Mouse (Mus musculus): ENCODE measurements around the gene Srebf1. TPM values are rescaled to one million over a fixed set of nuclear protein-coding genes. Genes with fewer than 3 reads are reported as not detected.

Gene Srebf1
- polyA plus RNA-seq, 1 experiment from 2014 or later: 70.9 TPM

- 53% methylated on average over 5 of the region's 5 CpGs for WGBS
- Histone ChIP-seq H3K4me1 (ENCODE audit: control insufficient read depth, insufficient read depth, low read length) (no peaks in the 10 kb centered on the region), H3K4me2 (replicated peaks; ENCODE audit: low read depth, low read length) (no peak overlapping the region), H3K36me3 (ENCODE audit: control insufficient read depth, insufficient read depth, low read length) (no peaks in the 10 kb centered on the region), H3K27me3 (ENCODE audit: control insufficient read depth, insufficient read depth, low read length) (no peaks in the 10 kb centered on the region), H3K4me3 (ENCODE audit: low read depth, low read length) (no peak overlapping the region), H3K27ac (ENCODE audit: low read length) (no peak overlapping the region), H3K9ac (replicated peaks; ENCODE audit: low read depth, low read length) (no peak overlapping the region), H3K9me3 (ENCODE audit: control insufficient read depth, low read depth, low read length) (no peaks in the 10 kb centered on the region)
- no peak for ATAC-seq (ENCODE audit: insufficient number of reproducible peaks, insufficient read depth, low FRiP score, low read depth)
These were observed 25.6 kb upstream of the Srebf1 start for GRCm38 (mm10) chr11:60247753-60248550.

- Histone ChIP-seq H3K4me1 (ENCODE audit: control insufficient read depth, insufficient read depth, low read length) (no peaks in the 10 kb centered on the region), H3K36me3 (ENCODE audit: control insufficient read depth, insufficient read depth, low read length) (peaks cover 12% of the 10 kb centered on the region), H3K27me3 (ENCODE audit: control insufficient read depth, insufficient read depth, low read length) (no peaks in the 10 kb centered on the region), H3K9me3 (ENCODE audit: control insufficient read depth, low read depth, low read length) (no peaks in the 10 kb centered on the region), H3K4me3 (ENCODE audit: low read depth, low read length) (no peak overlapping the region), H3K27ac (ENCODE audit: low read length) (no peak overlapping the region), H3K9ac (replicated peaks; ENCODE audit: low read depth, low read length) (no peak overlapping the region), H3K4me2 (replicated peaks; ENCODE audit: low read depth, low read length) (no peak overlapping the region)
- ATAC-seq (ENCODE audit: insufficient number of reproducible peaks, insufficient read depth, low FRiP score, low read depth): no peak
These were observed 23.7 kb upstream of the Srebf1 start for GRCm38 (mm10) chr11:60246077-60246476.

GRCm38 (mm10) chr11:60244503-60245143 lies 22.2 kb upstream of the Srebf1 start:
- Histone ChIP-seq H3K4me3 (ENCODE audit: low read depth, low read length) (no peak overlapping the region), H3K9ac (replicated peaks; ENCODE audit: low read depth, low read length) (no peak overlapping the region), H3K4me1 (ENCODE audit: control insufficient read depth, insufficient read depth, low read length) (no peaks in the 10 kb centered on the region), H3K9me3 (ENCODE audit: control insufficient read depth, low read depth, low read length) (no peaks in the 10 kb centered on the region), H3K4me2 (replicated peaks; ENCODE audit: low read depth, low read length) (no peak overlapping the region), H3K27ac (ENCODE audit: low read length) (no peak overlapping the region), H3K36me3 (ENCODE audit: control insufficient read depth, insufficient read depth, low read length) (peaks cover 19% of the 10 kb centered on the region), H3K27me3 (ENCODE audit: control insufficient read depth, insufficient read depth, low read length) (no peaks in the 10 kb centered on the region)
- WGBS: 73% methylated on average over 11 of the region's 11 CpGs
- no peak for ATAC-seq (ENCODE audit: insufficient number of reproducible peaks, insufficient read depth, low FRiP score, low read depth)

GRCm38 (mm10) chr11:60240509-60240908 lies 18.1 kb upstream of the Srebf1 start:
- no peak overlapping the region for H3K4me2 ChIP-seq (replicated peaks; ENCODE audit: low read depth, low read length)
- no peak for ATAC-seq (ENCODE audit: insufficient number of reproducible peaks, insufficient read depth, low FRiP score, low read depth)
- no peaks in the 10 kb centered on the region for H3K27me3 ChIP-seq (ENCODE audit: control insufficient read depth, insufficient read depth, low read length)
- H3K36me3 ChIP-seq (ENCODE audit: control insufficient read depth, insufficient read depth, low read length): peaks cover 19% of the 10 kb centered on the region
- no peak overlapping the region for H3K27ac ChIP-seq (ENCODE audit: low read length)
- WGBS: 77% methylated on average over 4 of the region's 4 CpGs
- H3K9me3 ChIP-seq (ENCODE audit: control insufficient read depth, low read depth, low read length): no peaks in the 10 kb centered on the region
- no peak overlapping the region for H3K4me3 ChIP-seq (ENCODE audit: low read depth, low read length)
- H3K9ac ChIP-seq (replicated peaks; ENCODE audit: low read depth, low read length): no peak overlapping the region
- no peaks in the 10 kb centered on the region for H3K4me1 ChIP-seq (ENCODE audit: control insufficient read depth, insufficient read depth, low read length)

GRCm38 (mm10) chr11:60235351-60235750 lies 13.0 kb upstream of the Srebf1 start:
- Histone ChIP-seq H3K27me3 (ENCODE audit: control insufficient read depth, insufficient read depth, low read length) (no peaks in the 10 kb centered on the region), H3K9me3 (ENCODE audit: control insufficient read depth, low read depth, low read length) (no peaks in the 10 kb centered on the region), H3K4me1 (ENCODE audit: control insufficient read depth, insufficient read depth, low read length) (0 out of 2 replicates have a peak, but pooled peaks cover 8% of the 10 kb centered on the region), H3K27ac (ENCODE audit: low read length) (no peak overlapping the region), H3K4me3 (ENCODE audit: low read depth, low read length) (no peak overlapping the region), H3K9ac (replicated peaks; ENCODE audit: low read depth, low read length) (no peak overlapping the region), H3K4me2 (replicated peaks; ENCODE audit: low read depth, low read length) (no peak overlapping the region), H3K36me3 (ENCODE audit: control insufficient read depth, insufficient read depth, low read length) (peaks cover 1% of the 10 kb centered on the region)
- ATAC-seq (ENCODE audit: insufficient number of reproducible peaks, insufficient read depth, low FRiP score, low read depth): no peak
- 87% methylated on average over 5 of the region's 5 CpGs for WGBS

- Histone ChIP-seq H3K4me1 (ENCODE audit: control insufficient read depth, insufficient read depth, low read length) (0 out of 2 replicates have a peak, but pooled peaks cover 14% of the 10 kb centered on the region), H3K4me3 (ENCODE audit: low read depth, low read length) (no peak overlapping the region), H3K27ac (ENCODE audit: low read length) (no peak overlapping the region), H3K4me2 (replicated peaks; ENCODE audit: low read depth, low read length) (no peak overlapping the region), H3K9me3 (ENCODE audit: control insufficient read depth, low read depth, low read length) (no peaks in the 10 kb centered on the region), H3K9ac (replicated peaks; ENCODE audit: low read depth, low read length) (no peak overlapping the region), H3K36me3 (ENCODE audit: control insufficient read depth, insufficient read depth, low read length) (peaks cover 3% of the 10 kb centered on the region), H3K27me3 (ENCODE audit: control insufficient read depth, insufficient read depth, low read length) (no peaks in the 10 kb centered on the region)
- WGBS: 82% methylated on average over 8 of the region's 8 CpGs
- ATAC-seq (ENCODE audit: insufficient number of reproducible peaks, insufficient read depth, low FRiP score, low read depth): no peak
These were observed 10.9 kb upstream of the Srebf1 start for GRCm38 (mm10) chr11:60233235-60233634.

- H3K9me3 ChIP-seq (ENCODE audit: control insufficient read depth, low read depth, low read length): no peaks in the 10 kb centered on the region
- H3K4me3 ChIP-seq (ENCODE audit: low read depth, low read length): no peak overlapping the region
- no peak for ATAC-seq (ENCODE audit: insufficient number of reproducible peaks, insufficient read depth, low FRiP score, low read depth)
- no peaks in the 10 kb centered on the region for H3K27me3 ChIP-seq (ENCODE audit: control insufficient read depth, insufficient read depth, low read length)
- no peak overlapping the region for H3K9ac ChIP-seq (replicated peaks; ENCODE audit: low read depth, low read length)
- WGBS: 78% methylated on average over 14 of the region's 14 CpGs
- no peak overlapping the region for H3K4me2 ChIP-seq (replicated peaks; ENCODE audit: low read depth, low read length)
- H3K4me1 ChIP-seq (ENCODE audit: control insufficient read depth, insufficient read depth, low read length): 0 out of 2 replicates have a peak, but pooled peaks cover 14% of the 10 kb centered on the region
- H3K27ac ChIP-seq (ENCODE audit: low read length): no peak overlapping the region
- peaks cover 3% of the 10 kb centered on the region for H3K36me3 ChIP-seq (ENCODE audit: control insufficient read depth, insufficient read depth, low read length)
These were observed 10.2 kb upstream of the Srebf1 start for GRCm38 (mm10) chr11:60232441-60233058.

GRCm38 (mm10) chr11:60231951-60232350 lies 9.6 kb upstream of the Srebf1 start:
- Histone ChIP-seq H3K4me3 (ENCODE audit: low read depth, low read length) (no peak overlapping the region), H3K27ac (ENCODE audit: low read length) (no peak overlapping the region), H3K9me3 (ENCODE audit: control insufficient read depth, low read depth, low read length) (no peaks in the 10 kb centered on the region), H3K4me2 (replicated peaks; ENCODE audit: low read depth, low read length) (no peak overlapping the region), H3K27me3 (ENCODE audit: control insufficient read depth, insufficient read depth, low read length) (no peaks in the 10 kb centered on the region), H3K9ac (replicated peaks; ENCODE audit: low read depth, low read length) (no peak overlapping the region), H3K4me1 (ENCODE audit: control insufficient read depth, insufficient read depth, low read length) (0 out of 2 replicates have a peak, but pooled peaks cover 14% of the 10 kb centered on the region), H3K36me3 (ENCODE audit: control insufficient read depth, insufficient read depth, low read length) (peaks cover 3% of the 10 kb centered on the region)
- WGBS: 37% methylated on average over 4 of the region's 4 CpGs
- no peak for ATAC-seq (ENCODE audit: insufficient number of reproducible peaks, insufficient read depth, low FRiP score, low read depth)

Measured in stomach, embryonic 14.5 days (tissue).